Mouse (Mus musculus): ENCODE measurements around the gene Tmem251. TPM values are rescaled to one million over a fixed set of nuclear protein-coding genes. Genes with fewer than 3 reads are reported as not detected.

The Tmem251 gene
- polyA plus RNA-seq, 1 experiment from 2014 or later = 14.7 TPM

GRCm38 (mm10) chr12:102733381-102733780 is 10.2 kb upstream of the Tmem251 start:
- WGBS = 11% methylated on average over 5 of the region's 5 CpGs
- Histone ChIP-seq H3K4me3 (ENCODE audit: low read depth, low read length) (no peak overlapping the region), H3K27me3 (replicated peaks; ENCODE audit: control insufficient read depth, insufficient read depth, low read length) (no peaks in the 10 kb centered on the region), H3K36me3 (ENCODE audit: control insufficient read depth, insufficient read depth, low read length) (no peaks in the 10 kb centered on the region), H3K9me3 (ENCODE audit: control insufficient read depth, low read length) (no peaks in the 10 kb centered on the region), H3K27ac (ENCODE audit: low read depth) (no peak overlapping the region), H3K4me2 (ENCODE audit: low read length) (no peak overlapping the region), H3K4me1 (replicated peaks; ENCODE audit: control insufficient read depth, insufficient read depth, low read length) (peaks cover 12% of the 10 kb centered on the region), H3K9ac (ENCODE audit: low read length) (no peak overlapping the region)
- no peak for ATAC-seq (replicated peaks; ENCODE audit: low FRiP score, low TSS enrichment, low read depth)
- DNase-seq (ENCODE audit: low spot score) = peak; percentile 78

- WGBS = 73% methylated on average over 5 of the region's 5 CpGs
- H3K4me2 ChIP-seq (ENCODE audit: low read length) = no peak overlapping the region
- no peak overlapping the region for H3K27ac ChIP-seq (ENCODE audit: low read depth)
- H3K9ac ChIP-seq (ENCODE audit: low read length) = no peak overlapping the region
- no peaks in the 10 kb centered on the region for H3K9me3 ChIP-seq (ENCODE audit: control insufficient read depth, low read length)
- H3K4me3 ChIP-seq (ENCODE audit: low read depth, low read length) = no peak overlapping the region
- no peak for DNase-seq (ENCODE audit: low spot score)
- peaks cover 5% of the 10 kb centered on the region; the same call in 1 of the 2 replicates for H3K4me1 ChIP-seq (replicated peaks; ENCODE audit: control insufficient read depth, insufficient read depth, low read length)
- ATAC-seq (replicated peaks; ENCODE audit: low FRiP score, low TSS enrichment, low read depth) = no peak
- H3K36me3 ChIP-seq (ENCODE audit: control insufficient read depth, insufficient read depth, low read length) = no peaks in the 10 kb centered on the region
- H3K27me3 ChIP-seq (replicated peaks; ENCODE audit: control insufficient read depth, insufficient read depth, low read length) = no peaks in the 10 kb centered on the region
Observed at GRCm38 (mm10) chr12:102739096-102739495, 4.5 kb upstream of the Tmem251 start.

- ATAC-seq (replicated peaks; ENCODE audit: low FRiP score, low TSS enrichment, low read depth) = no peak
- no peaks in the 10 kb centered on the region for H3K9me3 ChIP-seq (ENCODE audit: control insufficient read depth, low read length)
- no peaks in the 10 kb centered on the region for H3K36me3 ChIP-seq (ENCODE audit: control insufficient read depth, insufficient read depth, low read length)
- H3K4me1 ChIP-seq (replicated peaks; ENCODE audit: control insufficient read depth, insufficient read depth, low read length) = peaks cover 14% of the 10 kb centered on the region
- no peak overlapping the region for H3K27ac ChIP-seq (ENCODE audit: low read depth)
- no peak overlapping the region for H3K4me3 ChIP-seq (ENCODE audit: low read depth, low read length)
- H3K27me3 ChIP-seq (replicated peaks; ENCODE audit: control insufficient read depth, insufficient read depth, low read length) = no peaks in the 10 kb centered on the region
- no peak overlapping the region for H3K4me2 ChIP-seq (ENCODE audit: low read length)
- WGBS = 60% methylated on average over 3 of the region's 3 CpGs
- H3K9ac ChIP-seq (ENCODE audit: low read length) = no peak overlapping the region
- no peak for DNase-seq (ENCODE audit: low spot score)
Observed at GRCm38 (mm10) chr12:102740285-102740684, 3.3 kb upstream of the Tmem251 start.

- no peaks in the 10 kb centered on the region for H3K9me3 ChIP-seq (ENCODE audit: control insufficient read depth, low read length)
- H3K4me2 ChIP-seq (ENCODE audit: low read length) = no peak overlapping the region
- 73% methylated on average over 7 of the region's 7 CpGs for WGBS
- DNase-seq (ENCODE audit: low spot score) (no peak), ATAC-seq (replicated peaks; ENCODE audit: low FRiP score, low TSS enrichment, low read depth) (no peak)
- H3K9ac ChIP-seq (ENCODE audit: low read length) = no peak overlapping the region
- no peak overlapping the region for H3K4me3 ChIP-seq (ENCODE audit: low read depth, low read length)
- H3K27ac ChIP-seq (ENCODE audit: low read depth) = no peak overlapping the region
- peaks cover 14% of the 10 kb centered on the region for H3K4me1 ChIP-seq (replicated peaks; ENCODE audit: control insufficient read depth, insufficient read depth, low read length)
- peaks cover 15% of the 10 kb centered on the region; the same call in 1 of the 2 replicates for H3K36me3 ChIP-seq (ENCODE audit: control insufficient read depth, insufficient read depth, low read length)
- no peaks in the 10 kb centered on the region for H3K27me3 ChIP-seq (replicated peaks; ENCODE audit: control insufficient read depth, insufficient read depth, low read length)
Observed at GRCm38 (mm10) chr12:102742056-102742455, 1.5 kb upstream of the Tmem251 start.

- no peak for DNase-seq (ENCODE audit: low spot score)
- Histone ChIP-seq H3K9me3 (ENCODE audit: control insufficient read depth, low read length) (no peaks in the 10 kb centered on the region), H3K4me1 (replicated peaks; ENCODE audit: control insufficient read depth, insufficient read depth, low read length) (peaks cover 14% of the 10 kb centered on the region), H3K4me3 (ENCODE audit: low read depth, low read length) (peak overlapping the region; percentile 72), H3K4me2 (ENCODE audit: low read length) (peak overlapping the region; percentile 75), H3K27me3 (replicated peaks; ENCODE audit: control insufficient read depth, insufficient read depth, low read length) (no peaks in the 10 kb centered on the region), H3K27ac (ENCODE audit: low read depth) (peak overlapping the region; percentile 78), H3K9ac (ENCODE audit: low read length) (peak overlapping the region; percentile 76), H3K36me3 (ENCODE audit: control insufficient read depth, insufficient read depth, low read length) (peaks cover 19% of the 10 kb centered on the region)
- peak; percentile 26 for ATAC-seq (replicated peaks; ENCODE audit: low FRiP score, low TSS enrichment, low read depth)
- under 1% methylated on average over 33 of the region's 33 CpGs for WGBS
Observed at GRCm38 (mm10) chr12:102743036-102743588, 450 bp upstream of the Tmem251 start.

- Histone ChIP-seq H3K4me1 (replicated peaks; ENCODE audit: control insufficient read depth, insufficient read depth, low read length) (peaks cover 14% of the 10 kb centered on the region), H3K9ac (ENCODE audit: low read length) (no peak overlapping the region), H3K4me3 (ENCODE audit: low read depth, low read length) (peak overlapping the region; percentile 72; the same call in 1 of the 2 replicates), H3K9me3 (ENCODE audit: control insufficient read depth, low read length) (no peaks in the 10 kb centered on the region), H3K4me2 (ENCODE audit: low read length) (peak overlapping the region; percentile 75), H3K36me3 (ENCODE audit: control insufficient read depth, insufficient read depth, low read length) (peaks cover 28% of the 10 kb centered on the region), H3K27me3 (replicated peaks; ENCODE audit: control insufficient read depth, insufficient read depth, low read length) (no peaks in the 10 kb centered on the region), H3K27ac (ENCODE audit: low read depth) (no peak overlapping the region)
- DNase-seq (ENCODE audit: low spot score) (no peak), ATAC-seq (replicated peaks; ENCODE audit: low FRiP score, low TSS enrichment, low read depth) (no peak)
- WGBS = 60% methylated on average over 6 of the region's 6 CpGs
Observed at GRCm38 (mm10) chr12:102744839-102745238, 1.3 kb downstream of the Tmem251 start.

- DNase-seq (ENCODE audit: low spot score) (no peak), ATAC-seq (replicated peaks; ENCODE audit: low FRiP score, low TSS enrichment, low read depth) (no peak)
- Histone ChIP-seq H3K9ac (ENCODE audit: low read length) (no peak overlapping the region), H3K4me3 (ENCODE audit: low read depth, low read length) (no peak overlapping the region), H3K4me1 (replicated peaks; ENCODE audit: control insufficient read depth, insufficient read depth, low read length) (peaks cover 9% of the 10 kb centered on the region), H3K9me3 (ENCODE audit: control insufficient read depth, low read length) (no peaks in the 10 kb centered on the region), H3K36me3 (ENCODE audit: control insufficient read depth, insufficient read depth, low read length) (peaks cover 28% of the 10 kb centered on the region), H3K4me2 (ENCODE audit: low read length) (no peak overlapping the region), H3K27ac (ENCODE audit: low read depth) (no peak overlapping the region), H3K27me3 (replicated peaks; ENCODE audit: control insufficient read depth, insufficient read depth, low read length) (no peaks in the 10 kb centered on the region)
- WGBS = 85% methylated on average over 3 of the region's 3 CpGs
Observed at GRCm38 (mm10) chr12:102748256-102748655, 4.7 kb downstream of the Tmem251 start.

- Histone ChIP-seq H3K9ac (ENCODE audit: low read length) (no peak overlapping the region), H3K9me3 (ENCODE audit: control insufficient read depth, low read length) (no peaks in the 10 kb centered on the region), H3K27ac (ENCODE audit: low read depth) (no peak overlapping the region), H3K4me1 (replicated peaks; ENCODE audit: control insufficient read depth, insufficient read depth, low read length) (peaks cover 10% of the 10 kb centered on the region; the same call in 1 of the 2 replicates), H3K36me3 (ENCODE audit: control insufficient read depth, insufficient read depth, low read length) (peaks cover 5% of the 10 kb centered on the region; the same call in 1 of the 2 replicates), H3K4me3 (ENCODE audit: low read depth, low read length) (peak overlapping the region; percentile 83), H3K4me2 (ENCODE audit: low read length) (peak overlapping the region; percentile 74), H3K27me3 (replicated peaks; ENCODE audit: control insufficient read depth, insufficient read depth, low read length) (no peaks in the 10 kb centered on the region)
- 80% methylated on average over 7 of the region's 7 CpGs for WGBS
- ATAC-seq (replicated peaks; ENCODE audit: low FRiP score, low TSS enrichment, low read depth) = no peak
- DNase-seq (ENCODE audit: low spot score) = no peak
Observed at GRCm38 (mm10) chr12:102756304-102756703, 12.7 kb downstream of the Tmem251 start.

- peak overlapping the region; percentile 83 for H3K4me3 ChIP-seq (ENCODE audit: low read depth, low read length)
- no peaks in the 10 kb centered on the region for H3K27me3 ChIP-seq (replicated peaks; ENCODE audit: control insufficient read depth, insufficient read depth, low read length)
- peak overlapping the region; percentile 87 for H3K27ac ChIP-seq (ENCODE audit: low read depth)
- H3K9ac ChIP-seq (ENCODE audit: low read length) = peak overlapping the region; percentile 74
- no peak for DNase-seq (ENCODE audit: low spot score)
- ATAC-seq (replicated peaks; ENCODE audit: low FRiP score, low TSS enrichment, low read depth) = peak; percentile 86
- WGBS = under 1% methylated on average over 46 of the region's 46 CpGs
- H3K36me3 ChIP-seq (ENCODE audit: control insufficient read depth, insufficient read depth, low read length) = peaks cover 5% of the 10 kb centered on the region; the same call in 1 of the 2 replicates
- no peaks in the 10 kb centered on the region for H3K9me3 ChIP-seq (ENCODE audit: control insufficient read depth, low read length)
- H3K4me1 ChIP-seq (replicated peaks; ENCODE audit: control insufficient read depth, insufficient read depth, low read length) = peaks cover 10% of the 10 kb centered on the region; the same call in 1 of the 2 replicates
- H3K4me2 ChIP-seq (ENCODE audit: low read length) = peak overlapping the region; percentile 74
Observed at GRCm38 (mm10) chr12:102757055-102757688, 13.6 kb downstream of the Tmem251 start.

Measured in intestine, embryonic 14.5 days (tissue).